Mouse (Mus musculus): ENCODE data around the gene Dnttip2.

DNA sequence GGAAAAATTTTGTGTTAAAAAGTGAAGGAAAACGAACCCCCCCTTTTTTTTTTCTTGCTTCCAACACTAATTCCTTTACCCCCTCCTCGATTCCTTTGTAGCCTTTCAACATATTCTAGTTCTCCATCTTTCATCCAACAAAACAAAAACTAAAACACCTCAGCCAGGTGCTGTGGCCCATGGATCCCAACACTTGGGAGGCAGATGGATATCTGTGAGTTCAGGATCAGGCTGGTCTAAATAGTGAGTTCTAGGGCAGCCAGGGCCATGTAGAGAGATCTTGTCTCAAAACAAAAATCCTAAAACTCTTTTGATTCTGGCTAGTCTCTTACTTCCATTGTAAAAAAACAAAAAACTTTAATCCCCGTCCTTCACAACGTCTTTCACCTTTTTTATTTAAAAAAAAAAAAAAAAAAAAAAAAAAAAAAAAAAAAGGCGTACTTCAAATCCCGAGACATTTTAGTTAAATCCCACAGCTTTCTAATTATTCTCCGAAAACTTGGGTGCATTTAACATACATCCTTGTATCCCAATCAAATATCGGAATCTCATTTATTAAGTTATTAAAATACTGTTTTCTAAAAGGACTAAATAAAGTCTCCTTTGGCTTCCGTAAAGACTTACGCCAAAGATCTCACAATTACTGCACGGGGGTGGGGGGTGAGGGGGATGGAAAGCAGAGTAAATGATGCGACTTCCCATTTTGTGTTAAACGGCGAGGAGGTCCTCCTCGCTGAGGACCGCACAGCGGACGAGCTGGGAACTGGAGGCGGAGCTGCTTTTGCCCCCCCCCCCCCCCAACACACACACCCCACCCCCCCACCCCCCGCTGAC is 564 bp upstream of the Dnttip2 start:
- TF ChIP-seq CTCF (IDR thresholded peaks at IDR 0.05) (peak; percentile 45), POLR2A (IDR thresholded peaks at IDR 0.05; ENCODE audit: insufficient read depth, low read depth, low read length) (peak; percentile 75), EP300 (IDR thresholded peaks at IDR 0.05; ENCODE audit: insufficient read depth, low read depth, low read length) (no peak)
